Mouse (Mus musculus): Measurements from ENCODE around the gene Ncoa7. TPM values are rescaled to one million over a fixed set of nuclear protein-coding genes. Genes with fewer than 3 reads are reported as not detected.
A peak's percentile ranks its signal among the peaks of the same experiment; 100 is the strongest.
"Not testable (repeated sequence)": the region's sequence is repeated elsewhere in the genome, so short reads cannot be mapped to it uniquely, and the experiment has no call there.

Ncoa7 gene
- total RNA-seq, 2 experiments from 2014 or later, result 1.5 to 2.8 TPM

GRCm38 (mm10) chr10:30666580-30666979 lies 136.5 kb downstream of the Ncoa7 start:
- intact Hi-C loops (cut with DNase I), result no loop called here
- Histone ChIP-seq H3K4me3 (no peak overlapping the region), H3K27ac (no peak overlapping the region)
- no peak for TF ChIP-seq CTCF (IDR thresholded peaks at IDR 0.05)
- no peak for DNase-seq

GRCm38 (mm10) chr10:30660564-30661328 lies 142.4 kb downstream of the Ncoa7 start:
- H3K27ac ChIP-seq, result no peak overlapping the region
- DNase-seq, result no peak
- intact Hi-C loops (cut with DNase I), result no loop called here
- TF ChIP-seq CTCF (IDR thresholded peaks at IDR 0.05), result peak; percentile 43
- H3K4me3 ChIP-seq, result no peak overlapping the region

- peak overlapping the region; percentile 73 for H3K4me3 ChIP-seq
- TF ChIP-seq CTCF (IDR thresholded peaks at IDR 0.05), result no peak
- DNase-seq, result no peak
- intact Hi-C loops (cut with DNase I), result loop anchor here (5.0 kb wide), 1 partner anchor 72 kb away; no protein-coding TSS in a partner anchor
- H3K27ac ChIP-seq, result peak overlapping the region; percentile 61
Measured at GRCm38 (mm10) chr10:30655655-30656054, 147.5 kb downstream of the Ncoa7 start.

GRCm38 (mm10) chr10:30647681-30648080 lies 155.4 kb downstream of the Ncoa7 start:
- TF ChIP-seq CTCF (IDR thresholded peaks at IDR 0.05), result no peak
- H3K27ac ChIP-seq, result no peak overlapping the region
- H3K4me3 ChIP-seq, result no peak overlapping the region
- intact Hi-C loops (cut with DNase I), result no loop called here
- DNase-seq, result no peak

- intact Hi-C loops (cut with DNase I), result no loop called here
- no peak for DNase-seq
- H3K4me3 ChIP-seq, result no peak overlapping the region
- H3K27ac ChIP-seq, result no peak overlapping the region
- no peak for TF ChIP-seq CTCF (IDR thresholded peaks at IDR 0.05)
Measured at GRCm38 (mm10) chr10:30638216-30638615, 164.9 kb downstream of the Ncoa7 start.

- H3K4me3 ChIP-seq; DNase-seq; intact Hi-C loops (cut with DNase I); H3K27ac ChIP-seq: not testable (repeated sequence)
Measured at GRCm38 (mm10) chr10:30636474-30637154, 166.5 kb downstream of the Ncoa7 start.

- TF ChIP-seq CTCF (IDR thresholded peaks at IDR 0.05), result no peak
- H3K4me3 ChIP-seq, result no peak overlapping the region
- intact Hi-C loops (cut with DNase I), result no loop called here
- no peak overlapping the region for H3K27ac ChIP-seq
- DNase-seq, result no peak
Measured at GRCm38 (mm10) chr10:30632718-30633117, 170.4 kb downstream of the Ncoa7 start.

GRCm38 (mm10) chr10:30629977-30630376 lies 173.1 kb downstream of the Ncoa7 start:
- Histone ChIP-seq H3K4me3 (no peak overlapping the region), H3K27ac (no peak overlapping the region)
- no peak for DNase-seq
- intact Hi-C loops (cut with DNase I), result no loop called here
- no peak for TF ChIP-seq CTCF (IDR thresholded peaks at IDR 0.05)

GRCm38 (mm10) chr10:30629513-30629912 lies 173.6 kb downstream of the Ncoa7 start, which contains the start of gene Hint3:
Gene Hint3, minus strand, starts transcription at chr10:30629632.
- no peak for DNase-seq
- intact Hi-C loops (cut with DNase I), result no loop called here
- no peak for TF ChIP-seq CTCF (IDR thresholded peaks at IDR 0.05)
- no peak within 1 kb of the TSS for H3K4me3 ChIP-seq
- no peak within 1 kb of the TSS for H3K27ac ChIP-seq

- intact Hi-C loops (cut with DNase I); H3K27ac ChIP-seq; H3K4me3 ChIP-seq; DNase-seq: not testable (repeated sequence)
Measured at GRCm38 (mm10) chr10:30628444-30628843, 174.7 kb downstream of the Ncoa7 start.

GRCm38 (mm10) chr10:30627548-30627947 lies 175.6 kb downstream of the Ncoa7 start:
- Histone ChIP-seq H3K27ac (no peak overlapping the region), H3K4me3 (no peak overlapping the region)
- intact Hi-C loops (cut with DNase I), result no loop called here
- DNase-seq, result no peak
- no peak for TF ChIP-seq CTCF (IDR thresholded peaks at IDR 0.05)

- H3K27ac ChIP-seq, result no peak overlapping the region
- TF ChIP-seq CTCF (IDR thresholded peaks at IDR 0.05), result no peak
- DNase-seq, result no peak
- intact Hi-C loops (cut with DNase I), result no loop called here
- H3K4me3 ChIP-seq, result no peak overlapping the region
Measured at GRCm38 (mm10) chr10:30624161-30625019, 178.7 kb downstream of the Ncoa7 start.

- peak; percentile 25; the same call in 1 of the 2 replicates for TF ChIP-seq CTCF (IDR thresholded peaks at IDR 0.05)
- H3K4me3 ChIP-seq, result no peak overlapping the region
- no peak overlapping the region for H3K27ac ChIP-seq
- DNase-seq, result no peak
- intact Hi-C loops (cut with DNase I), result no loop called here
Measured at GRCm38 (mm10) chr10:30622928-30623327, 180.2 kb downstream of the Ncoa7 start.
